Mouse (Mus musculus) midbrain, embryonic 14.5 days (tissue): ENCODE data around the gene Atp8a2. TPM values are rescaled to one million over a fixed set of nuclear protein-coding genes. Genes with fewer than 3 reads are reported as not detected.
A peak's percentile ranks its signal among the peaks of the same experiment; 100 is the strongest.

Experiments
- ATAC-seq: fragments of 200-750 bp; cut with Nextera tagmentation; 2 replicates; pipeline ENCODE4 v1.8.0; 2017; ENCODE audit warnings: moderate number of reproducible peaks, moderate library complexity; ENCODE audit not compliant: low FRiP score, low TSS enrichment
- DNase-seq: peaks from one replicate; pipeline ENCODE4 v3.0.0-alpha.2; 2015
- H3K27ac ChIP-seq: fragments of 300-500 bp; sonication (generic); replicated peaks from 2 replicates; pipeline ENCODE4 v1.5.1; 2014; ENCODE audit warnings: mild to moderate bottlenecking, low read depth, low read length, moderate library complexity
- H3K27me3 ChIP-seq: fragments of 300-500 bp; sonication (generic); 2 replicates; pipeline ENCODE4 v1.6.1; 2014; ENCODE audit warnings: low read length, control low read depth, mixed read lengths; ENCODE audit not compliant: control insufficient read depth, insufficient read depth
- H3K36me3 ChIP-seq: fragments of 300-500 bp; sonication (generic); 2 replicates; pipeline ENCODE4 v1.6.1; 2014; ENCODE audit warnings: low read length, control low read depth; ENCODE audit not compliant: control insufficient read depth, insufficient read depth
- H3K4me1 ChIP-seq: fragments of 300-500 bp; sonication (generic); 2 replicates; pipeline ENCODE4 v1.6.1; 2014; ENCODE audit warnings: mild to moderate bottlenecking, antibody characterized with exemption, low read length, control low read depth; ENCODE audit not compliant: control insufficient read depth, insufficient read depth
- H3K4me2 ChIP-seq: fragments of 300-500 bp; sonication (generic); 2 replicates; pipeline ENCODE4 v1.6.1; 2014; ENCODE audit warnings: mild to moderate bottlenecking, low read length, moderate library complexity
- H3K4me3 ChIP-seq: fragments of 300-500 bp; sonication (generic); replicated peaks from 2 replicates; pipeline ENCODE4 v1.5.1; 2014; ENCODE audit warnings: low read depth, low read length
- H3K9ac ChIP-seq: fragments of 300-500 bp; sonication (generic); replicated peaks from 2 replicates; pipeline ENCODE4 v1.6.1; 2014; ENCODE audit warnings: mild to moderate bottlenecking, low read length, moderate library complexity
- H3K9me3 ChIP-seq: fragments of 300-500 bp; sonication (generic); 2 replicates; pipeline ENCODE4 v1.6.1; 2016; ENCODE audit warnings: low read length, control low read depth, mixed read lengths; ENCODE audit not compliant: control insufficient read depth
- WGBS: fragments of 180-500 bp; shearing (Covaris S2); extraction: QIAGEN DNeasy Blood & Tissue Kit; methylation state at CpG from one replicate; pipeline ENCODE4 v1.1.7; 2014; 5-methylcytosine and 5-hydroxymethylcytosine counted together
- polyA plus RNA-seq: library from polyadenylated mRNA; unstranded; fragments of >200 nt; fragmentation: Nextera tagmentation; extraction: Ambion mirVana; gene quantifications from 2 replicates; pipeline ENCODE4 v1.2.1, GENCODE M21; 2014

The Atp8a2 gene
- polyA plus RNA-seq, 1 experiment from 2014 or later = 37.1 TPM

DNA sequence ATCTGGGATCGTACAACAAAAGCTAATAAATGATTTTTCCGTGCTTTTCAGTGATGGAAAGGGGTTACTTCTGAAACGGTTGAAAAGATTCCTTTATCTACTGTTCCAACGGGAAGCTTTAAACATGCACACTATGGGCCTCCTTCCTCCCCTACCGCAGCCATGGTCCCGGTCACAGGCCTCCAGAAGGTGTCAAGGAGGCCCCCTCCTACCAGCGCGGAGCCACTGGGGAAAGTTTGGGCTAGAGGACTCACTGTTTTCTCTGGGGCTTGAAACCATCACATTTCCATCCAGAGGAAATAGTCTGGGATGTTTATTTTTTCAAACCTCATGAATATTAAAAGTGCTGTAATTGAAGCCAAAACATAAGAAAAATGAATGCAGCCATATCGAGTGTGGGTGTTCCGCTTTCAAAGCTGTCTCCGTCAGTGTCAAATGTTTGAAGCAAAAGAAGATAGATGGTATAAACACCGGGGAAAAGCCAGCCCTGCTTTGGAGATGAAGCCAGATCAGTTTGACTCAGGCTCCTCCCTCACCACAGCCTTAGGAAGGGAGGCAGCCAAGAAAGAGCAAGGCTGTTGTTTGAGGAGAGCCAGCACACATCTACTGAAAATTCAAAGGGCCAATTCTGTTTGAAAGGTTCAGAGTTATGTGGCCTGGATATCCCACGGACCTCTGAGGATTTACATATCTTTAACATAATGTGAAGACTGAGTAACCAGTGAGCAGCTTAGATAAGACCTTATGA is 481.1 kb downstream of the Atp8a2 start:
- ATAC-seq = peak; percentile 71
- Histone ChIP-seq H3K9me3 (no peaks in the 10 kb centered on the region), H3K4me3 (no peak overlapping the region), H3K36me3 (no peaks in the 10 kb centered on the region), H3K4me1 (peaks cover 14% of the 10 kb centered on the region), H3K27me3 (no peaks in the 10 kb centered on the region), H3K9ac (no peak overlapping the region), H3K4me2 (no peak overlapping the region), H3K27ac (peak overlapping the region; percentile 68)
- WGBS = 23% methylated on average over 13 of the region's 13 CpGs
- peak; percentile 68 for DNase-seq

DNA sequence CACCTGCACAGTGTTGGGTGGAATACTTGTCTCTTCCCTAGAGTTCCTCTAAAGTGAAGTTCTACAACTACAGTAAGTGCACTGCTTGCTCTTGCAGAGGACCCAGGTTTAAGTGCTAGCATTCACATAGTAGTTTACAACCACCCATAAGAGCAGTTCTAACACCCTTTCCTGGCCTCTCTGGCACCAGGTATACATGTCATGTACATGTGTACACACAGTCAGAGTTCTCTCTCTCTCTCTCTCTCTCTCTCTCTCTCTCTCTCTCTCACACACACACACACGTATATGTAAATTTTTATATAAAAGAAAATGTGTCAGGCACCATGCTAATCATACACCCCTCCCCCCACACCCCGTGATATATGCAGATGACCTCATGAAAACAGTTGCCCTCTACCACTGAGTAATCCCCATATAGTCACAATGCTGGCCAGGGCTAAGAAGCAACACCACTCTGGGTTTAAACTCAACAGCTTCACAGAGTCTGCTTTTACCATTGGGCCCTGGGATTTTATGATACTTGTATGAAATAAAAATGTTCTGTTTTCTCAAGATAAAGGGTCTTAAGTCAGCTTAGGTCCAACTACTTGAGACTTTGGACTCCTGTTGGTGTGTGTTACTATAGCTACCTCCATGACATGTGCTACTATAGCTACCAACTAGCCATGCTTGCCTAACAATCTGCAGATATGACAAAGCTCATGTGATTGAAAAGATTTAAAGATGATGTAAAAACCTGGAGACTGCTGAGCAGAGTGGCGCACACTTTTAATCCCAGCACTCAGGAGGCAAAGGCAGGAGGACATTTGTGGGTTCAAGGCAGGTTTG is 487.3 kb downstream of the Atp8a2 start:
- Histone ChIP-seq H3K27ac (no peak overlapping the region), H3K4me2 (no peak overlapping the region), H3K9me3 (no peaks in the 10 kb centered on the region), H3K27me3 (no peaks in the 10 kb centered on the region), H3K9ac (no peak overlapping the region), H3K36me3 (no peaks in the 10 kb centered on the region), H3K4me1 (no peaks in the 10 kb centered on the region), H3K4me3 (no peak overlapping the region)
- DNase-seq = no peak
- 71% methylated on average over 3 of the region's 3 CpGs for WGBS
- ATAC-seq = no peak

DNA sequence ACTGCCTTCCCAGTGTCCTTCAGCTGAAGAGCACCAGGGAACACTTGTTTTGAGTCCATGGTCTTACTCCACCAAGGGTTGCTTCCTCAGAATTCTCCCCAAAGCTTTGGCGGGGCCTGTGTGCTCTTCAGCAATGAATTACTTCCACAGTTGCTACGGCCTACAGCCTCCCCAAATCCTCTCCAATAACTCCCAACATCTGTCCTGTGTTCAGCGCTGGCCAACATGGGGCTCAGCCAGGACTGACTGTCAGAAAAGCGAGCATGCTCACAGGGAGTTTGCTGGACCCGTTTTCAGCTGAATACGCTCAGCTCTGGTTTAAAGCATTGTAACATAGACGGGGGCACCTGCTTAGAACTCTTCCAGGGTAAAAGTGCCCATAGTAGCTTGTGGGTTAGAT is 489.0 kb downstream of the Atp8a2 start:
- Histone ChIP-seq H3K4me3 (no peak overlapping the region), H3K4me2 (no peak overlapping the region), H3K27ac (no peak overlapping the region), H3K36me3 (no peaks in the 10 kb centered on the region), H3K4me1 (no peaks in the 10 kb centered on the region), H3K27me3 (no peaks in the 10 kb centered on the region), H3K9ac (no peak overlapping the region), H3K9me3 (no peaks in the 10 kb centered on the region)
- WGBS = 87% methylated on average over 7 of the region's 7 CpGs
- ATAC-seq (no peak), DNase-seq (no peak)

DNA sequence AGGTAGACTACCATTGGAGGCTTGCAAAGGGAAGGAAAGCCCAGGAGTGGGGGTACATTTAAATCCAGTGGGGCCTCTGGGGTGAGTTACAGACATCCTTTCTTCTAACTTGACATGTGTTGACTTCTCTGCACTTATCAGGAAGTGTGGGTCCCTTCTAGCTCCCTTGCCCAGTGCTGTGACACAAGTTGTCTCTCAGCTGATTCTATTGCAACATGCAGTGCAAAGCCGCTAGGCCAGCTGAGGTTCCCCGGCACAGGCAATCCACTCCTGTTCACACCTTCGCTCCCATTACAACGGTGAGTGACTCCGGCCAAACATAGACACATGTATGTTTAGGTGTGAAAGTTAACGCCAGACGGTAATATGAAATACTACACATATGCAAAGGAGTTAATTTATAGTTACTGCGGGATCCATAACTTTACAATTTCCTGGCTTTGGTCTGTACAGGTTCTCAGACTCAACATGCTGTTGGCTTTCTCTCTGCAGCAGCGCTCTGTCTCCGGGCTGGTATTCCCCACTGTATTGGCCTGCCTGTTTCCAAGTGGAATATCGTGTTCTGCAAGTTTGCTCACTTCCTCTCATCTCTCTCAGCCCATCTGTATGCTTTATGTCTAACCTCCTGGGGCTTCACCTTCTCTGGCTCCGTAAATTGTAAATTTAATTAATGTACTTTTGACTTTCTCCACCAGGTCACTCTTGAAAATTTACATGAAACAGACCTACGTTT is 491.5 kb downstream of the Atp8a2 start:
- H3K4me1 ChIP-seq = peaks cover 6% of the 10 kb centered on the region; the same call in 1 of the 2 replicates
- ATAC-seq (no peak), DNase-seq (no peak)
- no peak overlapping the region for H3K27ac ChIP-seq
- no peak overlapping the region for H3K4me3 ChIP-seq
- no peak overlapping the region for H3K4me2 ChIP-seq
- no peaks in the 10 kb centered on the region for H3K9me3 ChIP-seq
- H3K36me3 ChIP-seq = no peaks in the 10 kb centered on the region
- WGBS = 90% methylated on average over 13 of the region's 13 CpGs
- no peak overlapping the region for H3K9ac ChIP-seq
- H3K27me3 ChIP-seq = no peaks in the 10 kb centered on the region

DNA sequence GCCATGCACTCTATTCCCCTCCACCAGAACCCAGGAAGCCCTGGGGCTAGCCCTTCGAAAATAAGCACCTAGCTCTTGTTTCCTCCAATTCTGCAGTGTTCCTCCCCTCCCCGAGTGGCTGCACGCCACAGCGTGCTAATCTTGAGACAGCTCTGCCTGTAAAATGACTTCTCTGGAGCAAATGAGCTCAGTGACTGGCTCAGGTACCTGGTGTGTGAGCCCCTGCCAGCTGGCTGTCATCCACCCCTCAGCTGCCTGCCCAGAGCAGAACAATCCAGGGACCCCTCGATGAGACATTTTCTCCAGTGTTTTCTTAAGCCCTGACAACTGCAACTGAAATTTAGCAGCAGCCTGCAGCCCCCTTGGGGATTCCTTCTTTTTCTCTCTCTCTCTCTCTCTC is 495.5 kb downstream of the Atp8a2 start:
- Histone ChIP-seq H3K27me3 (no peaks in the 10 kb centered on the region), H3K27ac (peak overlapping the region; percentile 17; the same call in 1 of the 2 replicates), H3K4me2 (no peak overlapping the region), H3K4me3 (no peak overlapping the region), H3K36me3 (no peaks in the 10 kb centered on the region), H3K9ac (no peak overlapping the region), H3K9me3 (no peaks in the 10 kb centered on the region), H3K4me1 (peaks cover 6% of the 10 kb centered on the region; the same call in 1 of the 2 replicates)
- 30% methylated on average over 5 of the region's 5 CpGs for WGBS
- no peak for ATAC-seq
- peak; percentile 53 for DNase-seq

DNA sequence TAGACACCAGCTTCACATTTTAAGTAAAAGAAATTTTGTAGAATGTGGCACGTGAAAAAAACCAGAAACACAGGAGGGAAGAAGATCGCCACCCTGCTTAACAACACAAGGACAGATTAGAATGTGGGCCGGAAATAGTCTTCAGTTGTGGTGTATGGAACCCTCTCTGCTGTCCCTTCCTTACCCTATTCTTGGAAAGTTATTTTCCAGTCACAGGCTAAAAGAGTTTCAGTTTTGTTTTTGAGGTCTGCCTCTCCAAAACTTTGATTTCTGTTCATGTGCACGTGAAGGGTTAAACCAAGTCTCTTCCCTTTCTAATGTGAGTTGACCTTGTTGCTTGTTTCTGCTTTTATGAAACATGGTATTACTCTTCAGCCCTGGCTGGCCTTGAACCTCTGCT is 501.8 kb downstream of the Atp8a2 start:
- no peak for ATAC-seq
- Histone ChIP-seq H3K36me3 (no peaks in the 10 kb centered on the region), H3K27ac (no peak overlapping the region), H3K9ac (no peak overlapping the region), H3K9me3 (no peaks in the 10 kb centered on the region), H3K27me3 (no peaks in the 10 kb centered on the region), H3K4me1 (no peaks in the 10 kb centered on the region), H3K4me3 (no peak overlapping the region), H3K4me2 (no peak overlapping the region)
- DNase-seq = no peak
- 92% methylated on average over 4 of the region's 4 CpGs for WGBS

DNA sequence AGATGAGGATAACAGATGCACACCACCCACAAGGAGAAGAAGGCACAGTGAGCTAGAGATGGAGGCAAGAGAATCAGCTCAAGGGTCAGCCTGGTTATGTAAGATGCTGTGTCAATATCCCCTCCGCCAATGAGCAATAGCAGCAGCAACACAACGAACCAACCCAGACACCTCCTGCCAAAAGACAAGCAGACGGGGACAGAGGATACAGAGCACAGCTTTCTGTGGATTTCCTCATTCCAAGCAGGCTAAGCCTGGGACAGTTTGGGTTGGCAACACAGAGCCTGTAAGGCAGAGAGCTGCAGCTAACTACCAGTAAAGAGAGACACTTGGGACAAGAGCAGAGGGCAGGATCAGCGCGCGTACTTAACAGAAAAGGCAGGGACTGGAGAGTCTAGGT is 504.8 kb downstream of the Atp8a2 start:
- no peak overlapping the region for H3K27ac ChIP-seq
- no peaks in the 10 kb centered on the region for H3K27me3 ChIP-seq

DNA sequence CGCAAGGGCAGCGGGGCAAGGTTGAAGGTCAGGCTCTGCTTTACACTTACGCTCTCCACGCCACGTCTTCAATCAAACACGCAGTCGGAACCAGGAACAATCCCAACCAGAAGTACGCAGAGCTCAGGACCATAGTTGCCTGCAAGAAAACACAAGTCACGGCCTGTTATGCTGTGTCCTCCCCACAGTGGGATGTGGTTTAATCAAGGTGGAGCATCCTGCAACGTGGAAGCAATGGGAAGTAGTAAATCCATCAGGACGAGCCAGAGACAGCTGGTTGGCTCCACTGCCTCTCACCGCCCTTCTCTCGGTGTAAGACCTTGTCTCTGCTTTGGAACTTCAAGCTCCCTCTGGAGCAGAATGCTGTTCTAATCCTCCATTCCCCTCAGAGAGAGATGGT is 505.6 kb downstream of the Atp8a2 start:
- DNase-seq = no peak
- no peak for ATAC-seq
- Histone ChIP-seq H3K9ac (no peak overlapping the region), H3K4me1 (0 out of 2 replicates have a peak, but pooled peaks cover 2% of the 10 kb centered on the region), H3K4me3 (no peak overlapping the region), H3K36me3 (no peaks in the 10 kb centered on the region), H3K27ac (no peak overlapping the region), H3K27me3 (no peaks in the 10 kb centered on the region), H3K9me3 (no peaks in the 10 kb centered on the region), H3K4me2 (no peak overlapping the region)
- WGBS = 84% methylated on average over 13 of the region's 13 CpGs

More for the DNA sequence above, 504.8 kb downstream of the Atp8a2 start:
- no peaks in the 10 kb centered on the region for H3K9me3 ChIP-seq
- no peak overlapping the region for H3K4me2 ChIP-seq
- no peak overlapping the region for H3K4me3 ChIP-seq
- no peak overlapping the region for H3K9ac ChIP-seq
- DNase-seq = no peak
- ATAC-seq = no peak
- no peaks in the 10 kb centered on the region for H3K36me3 ChIP-seq
- 0 out of 2 replicates have a peak, but pooled peaks cover 2% of the 10 kb centered on the region for H3K4me1 ChIP-seq
- 90% methylated on average over 6 of the region's 6 CpGs for WGBS
